Mouse (Mus musculus): ENCODE measurements around the gene Olfr311.

Olfr311 gene

DNA sequence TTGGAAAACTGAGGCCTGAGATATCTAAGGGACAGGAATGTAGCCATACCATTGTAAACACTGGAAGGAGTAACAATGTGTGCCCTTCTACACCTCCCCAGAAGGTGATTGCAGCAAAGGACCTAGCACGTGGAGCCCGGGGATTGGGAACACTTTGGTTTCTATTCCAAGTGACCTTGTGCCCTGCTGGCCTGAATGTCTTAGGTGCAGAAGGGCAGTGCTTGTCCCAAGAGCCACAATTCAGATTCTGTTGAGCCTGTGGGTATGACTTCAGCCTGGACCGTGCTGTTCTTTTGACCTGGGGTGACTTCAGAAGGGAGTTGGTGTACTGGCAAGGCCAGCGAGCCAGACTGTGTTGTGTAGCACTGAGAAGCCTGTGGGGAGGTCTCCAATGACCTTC lies 31.9 kb downstream of the Olfr311 start:
- DNase-seq (ENCODE audit: low spot score in 2 of 2) = no peak

GRCm38 (mm10) chr11:58883756-58884155 lies 44.7 kb downstream of the Olfr311 start:
- DNase-seq (ENCODE audit: low spot score in 2 of 2) = no peak

DNA sequence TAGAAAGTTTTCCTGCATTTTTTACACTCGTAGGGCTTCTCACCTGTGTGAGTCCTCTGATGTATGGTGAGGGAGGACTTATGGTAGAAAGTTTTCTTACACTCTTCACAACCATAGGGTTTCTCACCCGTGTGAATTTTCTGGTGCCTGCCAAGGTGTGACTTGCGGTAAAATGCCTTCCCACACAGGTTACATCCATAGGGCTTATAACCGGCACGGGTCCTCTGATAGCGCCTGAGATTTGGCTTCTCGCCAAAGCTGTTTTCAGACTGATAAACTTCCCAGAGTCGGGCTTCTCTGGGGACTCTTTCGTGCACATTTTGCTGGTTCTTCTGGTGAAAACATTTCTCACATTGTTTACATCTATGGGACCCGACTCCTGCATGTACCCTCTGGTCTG lies 51.5 kb downstream of the Olfr311 start:
- no peak for DNase-seq (ENCODE audit: low spot score in 2 of 2)
